Mouse (Mus musculus) C2C12 (cell line): ENCODE results near the gene Hectd4. TPM values are rescaled to one million over a fixed set of nuclear protein-coding genes. Genes with fewer than 3 reads are reported as not detected.
"Not testable (repeated sequence)": the region's sequence is repeated elsewhere in the genome, so short reads cannot be mapped to it uniquely, and the experiment has no call there.

Source experiments
- H3K27me3 ChIP-seq: one replicate; pipeline ENCODE4 v1.6.1; 2011; ENCODE audit not compliant: control insufficient read depth, insufficient read depth, insufficient read length
- H3K36me3 ChIP-seq: one replicate; pipeline ENCODE4 v1.6.1; 2011; ENCODE audit not compliant: control insufficient read depth, insufficient read depth
- H3K4me3 ChIP-seq: one replicate; pipeline ENCODE4 v1.5.1; 2011; ENCODE audit warnings: mild to moderate bottlenecking, control low read depth; ENCODE audit not compliant: poor library complexity, insufficient read depth, severe bottlenecking
- H3K79me2 ChIP-seq: one replicate; pipeline ENCODE4 v1.6.1; 2011; ENCODE audit not compliant: control insufficient read depth, insufficient read depth
- H3K79me3 ChIP-seq: one replicate; pipeline ENCODE4 v1.6.1; 2011; ENCODE audit warnings: low read depth, control low read depth
- H3ac ChIP-seq: one replicate; pipeline ENCODE3; 2011; ENCODE audit warnings: low read depth; ENCODE audit not compliant: control insufficient read depth, insufficient read length
- CEBPB ChIP-seq: IDR thresholded peaks from one replicate; pipeline ENCODE4 v1.6.1; 2011; ENCODE audit warnings: low read depth, mild to moderate bottlenecking, control low read depth, moderate library complexity
- CTCF ChIP-seq: IDR thresholded peaks from one replicate; pipeline ENCODE4 v1.5.1; 2011; ENCODE audit not compliant: control insufficient read depth, insufficient read depth, insufficient read length
- FOSL1 ChIP-seq: IDR thresholded peaks from one replicate; pipeline ENCODE4 v1.8.0; 2011; ENCODE audit warnings: mild to moderate bottlenecking, low read length; ENCODE audit not compliant: poor library complexity, insufficient read depth, severe bottlenecking
- MAX ChIP-seq: IDR thresholded peaks from one replicate; pipeline ENCODE4 v1.6.1; 2011; ENCODE audit warnings: mild to moderate bottlenecking, control low read depth
- MYOD1 ChIP-seq: IDR thresholded peaks from one replicate; pipeline ENCODE4 v1.6.1; 2011; ENCODE audit warnings: low read depth; ENCODE audit not compliant: control insufficient read depth, insufficient read length
- MYOG ChIP-seq: IDR thresholded peaks from one replicate; pipeline ENCODE4 v1.6.1; 2011; ENCODE audit not compliant: control insufficient read depth, insufficient read length; ENCODE audit errors: extremely low read depth
- USF1 ChIP-seq: IDR thresholded peaks from one replicate; pipeline ENCODE4 v1.6.1; 2011; ENCODE audit warnings: low read depth, mild to moderate bottlenecking, control low read depth, moderate library complexity
- polyA plus RNA-seq: library from polyadenylated mRNA; unstranded; fragments of >200 nt; fragmentation: generic; extraction: Trizol; gene quantifications from one replicate; pipeline ENCODE4 v1.2.1, GENCODE M21; 2012; ENCODE audit warnings: missing spikeins

Hectd4 gene
- polyA plus RNA-seq, 1 experiment, result 5.4 TPM

DNA sequence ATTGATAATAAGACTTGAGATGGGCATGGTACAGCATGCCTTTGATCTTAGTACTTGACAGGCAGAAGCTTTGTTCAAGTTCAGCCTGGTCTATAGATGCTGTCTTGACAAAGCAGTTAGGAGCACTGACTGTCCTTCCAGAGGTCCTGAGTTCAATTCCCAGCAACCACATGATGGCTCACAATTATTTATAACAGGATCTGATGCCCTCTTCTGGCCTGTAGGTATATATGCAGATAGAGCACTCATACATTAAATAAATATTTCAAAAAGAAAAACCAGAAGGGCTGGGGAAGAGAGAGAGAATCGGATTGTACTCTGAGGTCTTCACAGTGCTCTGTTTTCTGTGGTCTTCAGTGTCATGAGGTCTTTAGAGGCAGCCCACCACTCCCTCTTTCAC lies 17.6 kb upstream of the Hectd4 start:
- H3K79me2 ChIP-seq, result peaks cover 31% of the 10 kb centered on the region
- H3K36me3 ChIP-seq, result peaks cover 26% of the 10 kb centered on the region
- H3K79me3 ChIP-seq, result peaks cover 29% of the 10 kb centered on the region
- no peak overlapping the region for H3ac ChIP-seq
- peaks cover 3% of the 10 kb centered on the region for H3K27me3 ChIP-seq
- H3K4me3 ChIP-seq, result no peak overlapping the region
- TF ChIP-seq MYOD1 (no peak), CEBPB (no peak)

DNA sequence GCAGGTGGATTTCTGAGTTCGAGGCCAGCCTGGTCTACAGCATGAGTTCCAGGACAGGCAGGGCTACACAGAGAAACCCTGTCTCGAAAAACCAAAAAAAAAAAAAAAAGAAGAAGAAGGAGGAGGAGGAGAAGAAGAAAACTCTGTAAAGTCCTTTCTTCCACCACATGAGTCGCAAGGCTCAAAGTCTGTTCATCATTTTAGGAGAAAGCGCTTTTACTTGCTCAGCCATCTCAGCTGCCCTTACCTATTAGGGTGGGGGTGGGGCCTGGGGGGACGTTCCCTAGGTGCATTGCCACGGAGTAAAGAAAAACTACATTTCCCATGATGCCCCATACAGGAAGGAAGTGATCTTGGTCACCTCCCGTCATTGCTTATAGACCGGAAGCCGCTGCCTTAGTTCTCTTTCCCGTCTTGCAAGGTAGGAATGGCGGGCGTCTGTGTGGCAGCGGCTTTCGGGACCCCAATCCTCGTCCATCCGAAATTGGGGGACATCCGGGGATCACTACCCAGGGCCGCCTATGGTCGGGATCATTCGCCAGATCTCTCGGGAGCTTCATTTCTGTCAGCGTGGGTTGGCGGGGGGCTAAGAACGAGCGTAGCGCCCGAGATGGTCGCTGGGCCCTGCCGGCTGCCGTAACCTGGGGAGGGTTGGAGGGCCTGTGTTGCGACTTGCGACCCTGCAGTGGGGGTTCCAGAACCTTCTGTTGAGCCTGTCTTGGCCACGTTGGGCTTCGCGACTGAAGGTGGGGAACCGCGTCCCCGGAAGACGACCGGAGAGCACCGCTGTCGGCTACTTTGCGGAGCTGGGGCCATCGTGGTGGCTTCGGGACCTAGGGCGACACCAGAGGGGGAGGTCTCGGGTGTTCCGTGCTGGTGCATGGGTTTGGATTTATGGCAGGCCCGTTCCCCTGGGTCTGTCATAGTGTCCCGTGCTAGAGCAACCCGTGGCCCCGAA lies 15.6 kb upstream of the Hectd4 start, which contains the start of gene Rpl6:
Rpl6 (plus strand) TSS at position 350 of the 958 bp plus-strand sequence.
- H3K79me3 ChIP-seq, result peaks cover 42% of the 10 kb centered on the region
- H3K36me3 ChIP-seq, result peaks cover 45% of the 10 kb centered on the region
- H3K4me3 ChIP-seq, result peak within 1 kb of the TSS; percentile 90
- no peak for TF ChIP-seq MYOD1
- TF ChIP-seq MAX, result no peak
- TF ChIP-seq CTCF, result no peak
- no peak for TF ChIP-seq MYOG
- no peak for TF ChIP-seq FOSL1
- no peak for TF ChIP-seq CEBPB
- no peak for TF ChIP-seq USF1
- no peaks in the 10 kb centered on the region for H3K27me3 ChIP-seq
- peaks cover 51% of the 10 kb centered on the region for H3K79me2 ChIP-seq
- H3ac ChIP-seq, result peak within 1 kb of the TSS; percentile 99

DNA sequence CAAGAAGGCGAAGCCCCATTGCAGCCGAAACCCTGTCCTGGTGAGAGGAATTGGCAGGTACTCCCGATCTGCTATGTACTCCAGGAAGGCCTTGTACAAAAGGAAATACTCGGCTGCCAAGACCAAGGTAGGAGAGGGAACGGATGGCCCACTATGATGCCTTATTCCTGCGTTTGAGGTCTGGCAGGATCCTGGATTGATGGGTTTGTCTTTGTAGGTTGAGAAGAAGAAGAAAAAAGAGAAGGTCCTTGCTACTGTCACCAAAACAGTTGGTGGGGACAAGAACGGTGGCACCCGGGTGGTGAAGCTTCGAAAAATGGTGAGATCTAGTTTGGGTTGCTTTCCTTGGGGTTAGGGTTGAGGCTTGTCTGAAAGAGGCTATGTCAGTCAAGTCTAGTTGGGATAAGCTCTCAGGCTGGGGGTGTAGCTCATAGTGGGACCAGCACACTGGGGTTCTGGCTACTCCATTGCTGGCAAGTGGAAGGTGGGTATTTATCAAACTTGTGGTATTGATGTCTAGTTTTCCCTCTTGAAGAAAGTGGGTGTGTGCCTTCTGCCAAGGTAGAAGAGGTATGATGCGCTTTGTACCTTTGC lies 14.4 kb upstream of the Hectd4 start:
- H3ac ChIP-seq, result peak overlapping the region; percentile 72
- H3K36me3 ChIP-seq, result peaks cover 58% of the 10 kb centered on the region

DNA sequence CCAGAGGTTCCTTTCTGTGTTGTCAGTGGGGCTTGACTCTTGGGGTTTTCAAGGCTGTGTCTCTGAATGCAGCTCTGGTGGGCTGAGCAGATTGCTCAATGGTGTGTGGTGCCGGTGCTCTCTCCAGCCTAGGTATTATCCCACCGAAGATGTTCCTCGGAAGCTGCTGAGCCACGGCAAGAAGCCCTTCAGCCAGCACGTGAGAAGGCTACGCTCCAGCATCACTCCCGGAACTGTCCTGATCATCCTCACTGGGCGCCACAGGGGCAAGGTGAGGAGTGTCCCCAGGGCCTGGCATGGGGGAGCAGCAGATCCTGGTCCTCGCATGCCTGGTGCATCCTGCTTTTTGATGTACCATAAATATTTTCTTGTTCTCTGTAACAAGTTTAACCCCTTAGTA lies 13.5 kb upstream of the Hectd4 start:
- Histone ChIP-seq H3K79me3 (peaks cover 46% of the 10 kb centered on the region), H3K79me2 (peaks cover 56% of the 10 kb centered on the region), H3K27me3 (no peaks in the 10 kb centered on the region), H3ac (peak overlapping the region; percentile 72), H3K4me3 (peak overlapping the region; percentile 90), H3K36me3 (peaks cover 67% of the 10 kb centered on the region)
- no peak for TF ChIP-seq MYOD1
- TF ChIP-seq MYOG, result no peak
- no peak for TF ChIP-seq CEBPB
- TF ChIP-seq FOSL1, result no peak
- TF ChIP-seq CTCF, result no peak
- no peak for TF ChIP-seq USF1
- no peak for TF ChIP-seq MAX

More for the DNA sequence above, 14.4 kb upstream of the Hectd4 start:
- peaks cover 46% of the 10 kb centered on the region for H3K79me3 ChIP-seq
- peak overlapping the region; percentile 90 for H3K4me3 ChIP-seq
- peaks cover 56% of the 10 kb centered on the region for H3K79me2 ChIP-seq
- H3K27me3 ChIP-seq, result not testable (repeated sequence)

DNA sequence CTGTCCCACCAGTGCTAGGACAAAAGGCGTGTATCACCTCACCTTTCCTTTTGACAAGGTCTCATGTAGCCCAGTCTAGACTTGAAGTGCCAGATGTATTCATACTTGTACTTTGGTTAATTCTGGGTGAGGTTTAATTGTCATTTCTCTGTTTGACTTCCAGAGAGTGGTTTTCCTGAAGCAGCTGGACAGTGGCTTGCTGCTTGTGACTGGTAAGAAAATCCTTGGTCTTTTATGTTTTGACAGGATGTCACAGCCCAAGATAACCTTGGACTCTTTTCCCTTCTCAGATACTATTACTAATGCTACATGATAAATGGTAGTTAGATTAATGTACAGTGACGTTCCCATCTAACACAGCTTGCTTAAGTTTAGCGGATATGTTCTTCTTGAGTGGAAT lies 13.0 kb upstream of the Hectd4 start:
- Histone ChIP-seq H3ac (peak overlapping the region; percentile 26), H3K27me3 (no peaks in the 10 kb centered on the region), H3K79me2 (peaks cover 56% of the 10 kb centered on the region), H3K36me3 (peaks cover 71% of the 10 kb centered on the region), H3K79me3 (peaks cover 46% of the 10 kb centered on the region), H3K4me3 (no peak overlapping the region)
- TF ChIP-seq CEBPB (no peak), MYOG (no peak), USF1 (no peak), CTCF (no peak), MAX (no peak), FOSL1 (no peak), MYOD1 (no peak)
